Mouse (Mus musculus) spleen, postnatal 14 days (tissue): ENCODE measurements around the gene Acoxl.

ENCODE experiments used
- DNase-seq, 2 experiments: peaks; one replicate each; pipeline ENCODE4 v3.0.0; 2021 to 2022; ENCODE audit warnings: low spot score in 2 of 2

Gene Acoxl

DNA sequence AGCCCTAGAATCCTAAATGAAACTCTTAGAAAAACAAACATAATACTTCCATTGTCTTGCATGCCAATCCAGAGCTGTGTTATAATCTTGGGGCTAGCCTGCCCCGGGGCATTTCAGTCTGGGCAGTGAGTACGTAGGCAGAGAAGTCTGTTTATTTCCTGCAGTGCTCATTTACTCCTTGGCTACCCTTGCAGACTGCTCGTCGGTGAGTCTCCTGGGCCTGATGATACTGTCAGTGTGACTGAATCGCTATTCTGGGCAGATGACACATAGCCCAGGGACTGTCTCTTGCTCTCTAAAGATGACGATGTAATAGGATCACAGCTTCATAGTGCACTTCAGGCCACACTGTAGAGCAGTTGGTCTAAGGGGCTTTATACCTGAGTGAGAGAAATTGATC, 56.2 kb downstream of the Acoxl start:
- no peak for DNase-seq

DNA sequence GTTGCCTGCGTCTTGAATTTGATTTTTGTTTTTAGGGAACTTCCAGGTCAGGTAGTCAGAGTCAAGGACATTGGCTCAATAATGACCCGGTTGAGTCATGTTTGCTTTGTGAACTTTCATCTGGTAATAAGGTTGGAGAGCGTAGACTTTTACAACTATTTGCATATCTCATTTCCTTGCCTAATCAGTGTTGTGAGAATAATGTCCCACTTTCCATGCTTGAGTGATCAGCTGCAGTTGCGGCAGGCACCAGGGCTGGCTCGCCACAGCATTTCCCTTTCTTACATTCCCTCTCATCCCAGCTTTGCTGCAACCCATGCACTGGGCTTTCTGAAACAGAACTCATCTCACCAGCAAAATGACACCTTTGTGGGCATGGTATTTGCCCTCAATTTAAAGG, 59.0 kb downstream of the Acoxl start:
- no peak for DNase-seq

DNA sequence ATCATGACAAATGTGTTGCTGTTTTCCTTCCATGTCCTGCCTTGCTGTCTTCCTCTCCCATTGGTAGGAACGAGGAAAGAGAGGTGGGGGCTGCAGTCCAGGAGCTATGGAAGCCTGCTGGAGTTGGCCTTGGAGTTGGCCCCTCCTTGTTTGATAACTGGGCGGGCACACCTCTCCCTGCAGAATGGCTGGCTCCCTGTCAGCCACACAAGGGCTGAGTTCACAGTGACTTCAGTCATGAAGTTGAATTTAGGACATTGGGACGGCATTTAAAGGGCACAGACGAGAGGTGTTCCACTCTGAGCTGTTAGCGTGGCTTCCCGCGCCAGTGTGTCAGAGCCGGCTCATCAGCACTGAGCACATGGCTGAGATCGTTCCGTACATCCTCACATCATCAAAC, 66.2 kb downstream of the Acoxl start:
- no peak for DNase-seq

DNA sequence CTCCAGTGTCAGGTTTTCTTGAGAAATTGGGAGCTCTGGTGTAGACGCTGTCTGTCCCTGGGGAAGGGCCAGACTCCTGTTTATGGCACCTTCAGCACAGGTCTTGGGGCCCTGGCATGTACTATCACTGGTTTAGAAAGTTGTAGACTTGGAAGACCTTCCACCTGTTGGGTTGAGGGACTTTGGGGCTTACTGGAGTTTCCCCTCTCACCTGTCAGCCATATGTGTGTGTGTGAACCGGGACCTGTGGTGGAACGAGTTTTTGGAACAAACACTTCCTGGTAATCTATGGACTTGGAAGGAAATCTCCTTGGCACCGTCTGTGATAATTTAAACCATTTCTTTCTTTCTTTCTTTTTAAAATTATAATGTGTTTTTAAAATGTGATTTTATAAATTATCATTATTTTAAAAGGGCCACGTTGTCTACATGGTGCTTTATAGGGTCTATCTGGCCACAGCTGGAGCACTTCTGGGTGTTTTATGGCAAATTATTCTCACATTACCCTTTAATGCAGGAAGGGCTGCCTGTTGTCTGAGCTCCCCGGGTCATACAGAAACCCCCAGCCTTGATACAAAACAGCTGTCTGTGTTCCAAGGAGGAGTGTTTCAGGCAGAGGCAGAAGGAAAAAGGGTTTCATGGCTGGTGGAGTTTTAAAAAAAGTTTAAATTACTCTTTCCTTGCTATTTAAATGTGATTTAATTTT, 68.5 kb downstream of the Acoxl start:
- no peak for DNase-seq

DNA sequence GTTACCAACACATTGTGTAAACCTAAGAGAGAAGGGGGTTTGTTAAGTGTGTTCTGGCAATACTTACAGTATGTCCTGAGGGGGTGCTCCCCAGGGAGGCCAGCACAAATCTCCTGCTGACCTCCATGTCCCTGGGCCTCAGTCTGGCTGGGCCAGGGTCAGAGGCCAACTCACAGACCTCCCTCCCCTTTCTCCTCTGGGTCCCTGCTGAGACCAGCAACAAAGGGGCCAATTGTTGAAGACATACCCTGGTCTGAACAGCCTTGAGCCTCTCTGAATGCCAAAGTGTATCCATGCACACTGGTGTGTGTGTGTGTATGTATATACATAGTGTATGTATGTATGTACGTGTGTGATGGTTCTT, 69.0 kb downstream of the Acoxl start:
- no peak for DNase-seq

DNA sequence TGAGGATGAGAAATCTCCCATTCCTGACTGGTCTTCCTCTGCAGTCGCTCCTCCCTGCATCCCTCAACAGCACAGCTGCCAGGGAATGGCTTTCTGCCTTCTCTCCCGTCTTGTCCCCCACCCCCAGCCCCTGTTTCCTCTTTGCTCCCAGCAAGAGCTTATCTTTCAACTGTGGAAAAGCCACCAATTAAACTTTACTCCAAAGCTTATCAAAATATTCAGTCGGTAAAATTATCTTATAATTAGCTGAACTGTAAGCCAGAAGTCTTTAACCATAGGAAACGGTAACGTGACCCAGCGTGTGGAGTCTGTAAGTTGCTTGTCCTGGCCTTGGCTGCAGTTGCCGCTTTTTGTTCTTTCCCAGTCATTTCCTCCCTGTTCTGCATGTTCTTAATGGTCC, 70.2 kb downstream of the Acoxl start:
- DNase-seq: no peak

DNA sequence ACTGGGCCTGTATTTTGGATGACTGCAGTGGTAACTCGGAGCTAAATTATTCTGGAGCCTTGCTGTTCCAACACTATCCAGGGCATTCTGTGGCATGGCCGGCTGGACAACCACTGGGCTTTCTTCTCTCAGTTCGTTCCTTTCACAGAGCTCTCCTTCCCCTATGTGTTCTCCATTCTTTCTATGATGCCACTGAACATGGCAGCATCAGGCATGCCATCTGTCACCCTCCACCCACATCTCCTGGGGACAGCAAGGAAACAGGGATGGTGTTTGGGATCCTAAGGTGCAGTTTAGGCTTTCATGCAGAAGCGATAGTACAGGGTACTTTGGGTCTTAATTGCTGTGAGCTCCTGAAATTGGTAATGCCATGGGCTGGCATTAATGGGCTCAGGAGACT, 71.1 kb downstream of the Acoxl start:
- no peak for DNase-seq

DNA sequence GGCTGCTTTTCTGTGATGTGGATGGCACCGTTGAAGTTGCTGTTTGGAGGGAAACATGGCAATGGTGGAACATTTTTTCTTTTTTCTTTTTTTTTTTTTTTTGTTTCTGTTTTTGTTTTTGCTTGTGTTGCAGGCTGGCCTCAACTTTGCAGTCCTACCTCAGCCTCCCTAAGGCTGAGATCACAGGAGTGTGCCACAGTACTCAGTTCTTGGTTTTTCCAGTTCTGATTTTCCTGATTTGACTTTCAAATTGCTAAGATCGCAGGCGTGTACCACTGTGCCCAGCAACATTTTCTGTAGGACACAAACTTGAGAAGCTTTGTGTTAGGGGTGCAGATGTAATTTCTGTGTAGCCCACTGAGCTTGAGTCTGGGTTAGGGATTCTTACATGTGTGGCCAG, 72.9 kb downstream of the Acoxl start:
- no peak for DNase-seq

DNA sequence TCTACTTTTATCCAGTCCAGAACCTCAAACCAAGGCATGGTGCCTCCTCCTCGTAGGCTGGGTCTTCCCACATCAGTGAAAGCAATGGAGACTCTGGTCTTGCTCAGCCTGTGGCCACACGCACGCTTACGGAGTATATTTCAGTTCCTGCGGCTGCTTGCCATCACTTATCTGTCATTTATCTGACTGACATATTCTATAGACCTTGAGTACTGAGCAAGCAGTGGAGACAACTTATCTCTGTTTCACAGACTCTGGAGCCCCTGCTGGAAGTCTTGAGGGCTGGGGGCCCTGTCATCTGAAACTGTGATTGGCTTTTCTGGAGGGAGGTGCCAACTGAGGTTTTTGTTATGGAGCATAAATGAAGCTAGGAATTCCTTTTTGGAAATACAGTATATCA, 75.4 kb downstream of the Acoxl start:
- DNase-seq: no peak

DNA sequence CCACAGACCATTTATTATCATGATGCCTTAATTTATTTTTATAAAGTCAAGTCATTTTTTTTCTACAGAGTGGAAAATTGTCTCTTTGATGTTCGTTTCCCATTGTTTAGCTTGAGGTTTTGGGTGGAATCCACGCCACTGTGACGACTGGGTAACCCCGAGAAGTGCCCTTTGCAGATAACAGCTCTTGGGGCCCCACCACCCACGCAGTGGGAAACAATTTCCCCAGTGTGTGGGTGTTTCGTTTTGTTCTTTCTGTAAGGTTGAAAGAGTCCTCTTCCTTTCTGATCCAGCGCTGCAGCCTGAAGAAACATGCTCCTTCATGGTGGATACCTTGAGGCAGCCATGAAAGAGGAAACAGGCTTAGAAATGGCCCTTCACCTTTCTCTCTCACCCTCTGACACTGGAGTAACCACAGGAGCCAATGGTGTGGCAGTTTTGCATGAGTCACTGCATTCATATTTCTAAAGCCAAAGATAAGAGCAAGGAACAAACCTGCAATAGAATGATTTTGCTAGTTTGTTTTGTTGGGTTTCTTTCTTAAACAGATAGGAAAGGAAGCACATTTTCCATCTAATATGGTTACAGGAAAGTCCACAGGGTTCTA, 78.2 kb downstream of the Acoxl start:
- DNase-seq: no peak

DNA sequence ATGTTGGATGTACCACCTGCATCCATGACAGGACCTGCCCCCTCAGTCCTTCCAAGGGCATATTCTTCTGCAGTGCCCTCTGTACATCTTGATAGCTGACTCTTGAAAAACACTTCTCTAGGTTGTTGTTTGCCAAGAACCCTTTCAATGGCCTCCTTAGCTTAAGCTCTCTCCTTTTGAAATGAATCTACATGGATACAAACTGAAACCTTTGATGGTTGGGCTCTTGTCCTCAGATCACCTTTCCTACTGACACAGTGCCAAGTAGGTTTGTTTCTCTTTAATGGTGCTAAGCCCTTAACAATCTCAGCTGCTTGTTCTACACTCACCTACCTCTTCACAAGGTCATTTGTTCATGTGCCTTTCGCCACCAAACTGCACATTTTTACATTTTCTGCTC, 81.1 kb downstream of the Acoxl start:
- no peak for DNase-seq

DNA sequence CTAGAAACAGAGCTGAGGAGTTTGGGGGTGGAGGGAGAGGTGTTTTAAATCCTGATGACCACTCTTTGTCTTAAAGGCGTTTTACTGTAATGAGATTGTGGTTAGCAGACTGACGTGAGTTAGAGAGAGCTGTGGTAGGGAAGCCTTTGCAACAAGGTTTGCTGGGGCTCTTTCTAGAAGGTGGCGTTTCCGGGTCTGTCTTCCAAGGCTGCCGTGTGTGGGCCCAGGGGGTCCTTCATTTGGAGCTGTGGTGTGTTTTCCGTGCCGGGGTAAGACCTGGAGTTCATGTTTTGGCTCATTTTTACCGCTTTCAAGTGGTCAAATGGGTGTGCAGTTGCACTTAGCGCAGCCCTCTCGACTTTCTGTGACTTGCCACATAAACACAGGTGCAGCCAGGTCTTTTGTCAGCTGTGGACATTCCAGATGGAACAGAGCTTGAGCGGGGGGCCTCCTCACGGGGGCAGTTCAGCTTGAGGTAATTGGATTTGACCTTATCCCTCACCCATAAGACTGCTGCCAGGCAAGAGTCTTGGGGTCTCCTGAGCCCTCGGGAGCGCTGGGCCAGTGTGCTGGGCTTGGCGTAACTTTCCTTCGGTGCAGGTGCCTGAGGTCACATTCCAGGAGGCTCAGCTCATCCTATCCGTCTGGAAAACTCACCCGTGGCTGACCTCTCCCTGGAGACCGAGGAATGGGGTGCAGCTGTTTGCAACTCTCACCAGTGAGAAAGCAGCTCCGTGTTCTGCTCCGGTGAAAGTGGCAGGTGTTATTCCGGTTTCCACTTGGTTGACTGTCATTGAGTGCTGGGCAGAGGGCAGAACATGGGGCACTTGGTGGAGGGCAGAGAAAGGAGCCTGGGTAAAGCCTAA, 83.6 kb downstream of the Acoxl start:
- no peak for DNase-seq

DNA sequence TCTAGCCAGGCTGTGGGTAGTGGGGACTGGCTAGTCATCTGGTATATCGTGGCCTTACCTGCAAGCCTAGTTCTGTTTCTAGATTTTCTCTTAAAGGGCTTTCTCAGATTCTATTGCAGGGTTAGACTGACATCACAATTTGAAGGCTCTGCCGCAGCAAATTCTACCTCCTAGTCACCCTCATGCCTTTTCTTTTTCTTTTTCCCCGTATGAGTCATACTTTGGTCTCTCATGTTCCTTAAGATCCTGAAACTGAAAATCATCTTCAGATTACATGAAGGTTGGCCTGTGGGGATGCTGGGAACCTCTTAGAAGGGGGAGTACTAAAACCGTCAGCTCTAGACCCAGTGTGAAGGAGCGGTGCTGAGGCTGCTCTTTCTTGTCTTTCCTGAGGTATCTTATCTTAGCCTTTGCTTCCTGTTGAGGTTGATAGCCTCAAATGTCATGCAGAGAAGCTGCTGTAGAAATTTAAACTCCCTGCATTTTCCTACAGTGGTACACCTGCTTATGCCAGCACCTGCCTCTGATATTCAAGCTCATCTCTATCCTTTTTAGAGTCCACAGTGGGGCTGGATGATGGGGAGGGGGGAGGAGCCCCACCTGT, 84.5 kb downstream of the Acoxl start:
- no peak for DNase-seq

DNA sequence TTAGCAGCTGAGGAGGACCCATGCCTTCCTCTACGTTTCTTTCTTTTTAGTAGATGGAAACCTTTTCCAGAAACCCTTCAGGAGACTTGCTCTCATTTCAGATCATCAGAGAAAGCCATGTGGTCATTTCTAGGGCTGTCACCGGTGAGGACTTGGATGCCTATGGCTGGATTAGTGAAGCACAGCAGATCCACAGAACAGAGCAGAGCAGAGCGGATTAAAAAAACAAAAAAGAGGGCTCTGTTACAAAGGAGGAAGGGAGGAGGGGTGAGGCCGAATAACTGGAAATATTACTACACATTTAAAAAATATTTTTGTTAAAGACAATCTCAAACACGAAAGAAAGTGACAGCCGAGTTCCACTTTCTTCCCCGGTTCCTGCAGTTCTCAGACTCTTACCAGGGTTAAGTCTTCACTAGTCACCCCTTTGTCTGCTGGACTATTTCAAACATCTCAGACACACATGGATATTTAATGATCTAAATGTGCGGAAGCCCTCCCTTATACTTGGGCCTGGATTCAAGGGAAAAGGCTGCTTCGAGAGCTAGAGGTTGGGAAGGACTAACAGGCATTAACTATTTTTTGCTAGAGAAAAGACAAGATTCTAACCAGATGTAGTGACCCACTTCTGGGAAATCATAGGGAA, 88.1 kb downstream of the Acoxl start:
- no peak for DNase-seq

DNA sequence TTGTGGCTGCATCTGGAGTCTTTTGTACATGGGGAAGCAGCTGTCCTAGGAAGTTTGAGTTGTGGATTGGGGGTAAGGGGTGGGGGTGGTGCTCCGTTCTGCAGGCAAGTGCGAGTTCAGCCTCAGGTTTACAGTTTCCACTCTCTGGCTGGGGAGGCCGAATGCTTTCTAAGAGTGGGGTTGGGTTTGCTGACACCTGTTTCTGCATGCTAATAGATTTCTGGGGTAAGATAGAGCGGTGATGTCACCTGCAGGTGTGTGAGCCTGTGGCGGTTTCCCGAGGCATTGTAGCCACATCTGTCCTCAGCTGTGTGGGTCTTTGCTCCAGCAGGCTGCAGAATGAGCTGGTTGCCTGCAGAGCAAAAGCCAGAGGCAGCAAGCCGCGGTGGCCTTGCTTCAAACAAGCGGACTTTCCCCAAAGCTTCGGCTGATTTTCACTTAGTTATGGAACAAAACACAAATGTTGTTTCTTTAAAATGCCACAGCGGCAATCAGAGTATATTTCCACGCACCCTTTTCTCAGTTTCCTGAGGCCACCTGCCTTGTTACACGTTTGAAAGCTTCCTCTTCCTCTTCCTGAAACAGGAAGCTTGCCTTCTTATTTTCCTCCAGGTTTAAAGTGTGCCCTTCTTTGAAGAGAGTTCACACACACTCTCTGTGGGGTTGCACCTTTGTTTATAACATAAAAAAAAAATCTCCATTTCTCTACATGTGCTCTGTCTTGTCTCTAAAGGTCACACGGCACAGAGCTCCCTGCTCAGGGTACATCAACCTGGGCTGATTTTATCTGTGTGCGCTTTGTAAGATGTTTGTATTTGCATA, 89.0 kb downstream of the Acoxl start:
- peak in 1 of 2 experiments; percentile 4 for DNase-seq

DNA sequence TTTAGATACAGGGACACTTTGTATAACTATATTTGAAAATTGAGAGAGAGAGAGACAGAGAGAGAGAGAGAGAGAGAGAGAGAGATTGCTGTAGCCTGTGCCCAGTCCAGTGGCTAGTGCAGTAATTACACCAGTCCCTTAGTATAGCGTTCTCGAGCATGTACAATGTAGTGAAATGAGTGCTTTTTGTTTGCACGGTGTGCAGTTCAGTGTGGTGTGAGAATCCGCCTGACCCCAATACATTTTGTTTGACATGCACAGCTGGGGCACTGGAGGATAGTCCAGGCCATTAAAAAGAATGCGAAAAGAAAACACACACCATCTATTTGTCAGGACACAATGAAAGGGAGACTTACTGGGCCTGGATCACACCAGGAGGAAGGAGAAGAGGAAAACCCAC, 89.6 kb downstream of the Acoxl start:
- no peak for DNase-seq

DNA sequence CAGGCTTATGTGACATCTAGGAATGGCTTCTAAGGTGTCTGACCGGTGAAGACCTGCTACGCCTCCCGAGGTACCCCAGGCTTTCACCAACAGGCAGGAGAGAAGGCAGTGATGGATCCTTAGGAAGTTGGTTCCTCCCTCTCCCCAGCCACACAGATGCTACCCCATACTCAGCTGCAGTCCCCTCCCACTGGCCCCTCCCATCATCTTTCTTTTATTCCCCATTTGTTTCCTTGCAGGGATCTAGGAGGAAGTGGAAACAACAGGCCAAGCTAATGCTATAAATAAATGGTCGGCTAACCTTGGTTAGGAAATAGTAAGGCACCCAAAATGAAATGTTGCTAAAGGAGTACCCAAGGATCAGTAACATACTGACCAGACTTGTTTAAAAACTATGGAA, 90.2 kb downstream of the Acoxl start:
- DNase-seq: no peak

DNA sequence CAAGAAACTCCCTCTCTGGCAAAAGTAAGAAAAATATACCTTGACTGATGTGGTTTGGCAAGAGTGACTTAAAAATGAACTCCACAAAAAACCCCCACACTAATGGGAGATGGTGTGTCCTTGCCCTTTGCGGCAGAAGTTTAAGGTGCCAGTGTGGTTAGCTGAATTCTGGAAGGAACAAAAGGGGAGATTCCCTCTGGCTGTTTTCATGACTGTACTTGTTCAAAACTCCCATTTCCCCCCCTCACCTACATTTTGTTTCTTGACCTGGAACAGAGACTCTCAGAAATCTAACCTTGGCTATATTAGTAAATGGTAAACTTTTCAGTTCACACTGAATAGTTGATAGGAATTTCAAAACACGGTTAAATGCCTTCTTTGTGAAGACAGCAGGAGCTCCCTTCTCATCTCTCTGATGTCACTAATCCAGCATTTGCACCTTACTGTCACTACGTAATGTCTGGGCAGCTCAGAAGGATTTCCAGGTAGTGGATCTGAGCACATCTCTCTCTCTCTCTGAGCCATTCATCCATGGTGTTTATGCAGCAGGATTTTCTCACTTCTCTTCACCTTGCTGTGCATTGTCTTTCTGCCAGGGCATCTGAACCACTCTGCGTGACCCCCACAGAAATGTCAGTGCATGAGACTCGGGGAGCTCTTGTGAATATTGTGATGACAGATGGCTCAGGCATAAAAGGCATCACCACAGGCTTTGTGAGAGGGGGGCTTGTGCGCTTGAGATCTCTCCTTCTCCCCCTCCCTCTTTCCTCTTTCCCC, 91.5 kb downstream of the Acoxl start:
- DNase-seq: no peak

DNA sequence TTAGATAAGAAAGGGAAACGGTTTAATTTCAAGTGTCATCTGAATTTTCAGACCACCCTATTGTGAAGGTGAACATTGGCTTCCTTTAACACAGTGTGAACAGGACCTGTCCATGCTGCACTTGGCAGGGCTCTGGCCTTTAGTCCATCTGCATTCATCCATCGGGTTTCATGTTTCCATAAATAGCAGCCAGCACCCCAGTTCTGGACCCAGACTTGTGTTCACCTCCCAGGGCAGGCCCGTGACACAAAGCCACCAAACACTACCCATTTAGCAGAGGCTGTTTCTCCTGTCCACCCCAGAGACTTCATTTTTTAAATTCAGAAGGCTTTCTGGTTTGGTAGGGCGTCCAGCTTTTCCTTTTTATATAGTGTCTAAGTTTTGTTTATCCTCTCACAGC, 92.9 kb downstream of the Acoxl start:
- no peak for DNase-seq

DNA sequence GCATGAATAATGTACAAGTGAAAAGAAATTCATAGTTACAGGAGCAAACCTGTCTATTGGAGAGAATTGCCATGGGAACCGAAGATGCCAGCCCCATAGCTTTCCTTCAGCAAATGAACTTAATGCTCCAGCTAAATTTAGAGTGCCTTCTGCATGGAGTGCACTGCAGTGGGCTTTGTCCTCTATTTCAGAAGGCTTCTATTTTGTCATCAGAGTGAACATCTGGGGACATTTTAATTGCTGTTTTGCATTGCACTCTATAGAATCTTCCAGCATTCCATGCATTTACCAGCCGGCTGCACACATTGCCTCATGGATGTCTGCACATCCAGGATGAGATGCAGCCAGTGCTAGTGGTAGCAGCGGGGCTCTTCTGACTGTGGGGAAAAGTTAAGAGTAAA, 94.9 kb downstream of the Acoxl start:
- DNase-seq: no peak
